In the genomic region with DNA sequence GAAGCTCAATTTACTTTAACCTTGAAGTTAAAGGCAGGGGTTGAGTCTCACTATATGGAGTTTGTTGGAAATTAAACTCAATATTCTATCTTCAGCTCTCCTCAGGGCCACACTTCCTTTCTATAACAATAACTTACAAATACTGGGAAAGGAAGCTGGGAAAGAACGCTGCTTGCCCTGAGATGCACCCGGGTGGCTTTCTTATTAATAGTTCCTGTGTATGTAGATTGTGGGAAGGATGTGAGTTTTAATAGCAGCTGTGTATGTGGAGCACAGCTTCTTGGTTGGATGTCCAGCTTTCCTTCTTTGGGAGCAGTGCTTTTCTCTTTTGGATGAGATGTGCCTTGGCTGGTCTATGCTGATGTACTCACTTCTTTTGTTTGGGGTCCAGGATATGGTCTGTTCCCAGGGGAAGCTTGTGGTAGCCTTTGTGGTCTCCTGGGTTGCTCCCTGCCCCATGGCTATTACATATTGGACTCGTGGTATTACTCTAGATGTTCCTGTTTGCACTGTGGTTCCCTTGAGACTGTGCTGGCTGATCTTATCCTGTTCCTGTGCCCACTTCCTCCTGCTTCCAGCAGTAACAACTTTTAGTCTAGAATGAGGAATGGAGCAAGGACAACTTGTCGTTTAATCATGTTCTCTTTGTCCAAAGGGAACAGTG, we compare ENCODE assay signal across 8 mouse cellular contexts.
DNase-seq lines count a peak whose midpoint lies in the region; ATAC-seq lines count a peak whose summit lies in the region.

No protein-coding gene starts in this region.

- ATAC-seq in megakaryocyte-erythroid progenitor cell, adult 5-6 weeks (replicated peaks; ENCODE audit: low FRiP score, low TSS enrichment, poor library complexity, severe bottlenecking): no peak

- intact Hi-C loops in left cerebral cortex, postnatal 36 days (cut with DNase I): no loop called here

- peak; percentile 19 for DNase-seq in urinary bladder, postnatal 14 days (ENCODE audit: low spot score)
- no peak for DNase-seq in urinary bladder, postnatal 10 days (ENCODE audit: low spot score)
- peak; percentile 80 to 87 for DNase-seq in heart, adult 9 months (ENCODE audit: low spot score in 2 of 2)
- DNase-seq in kidney, postnatal 10 days: peak; percentile 24
- DNase-seq in right cerebral cortex, postnatal 4 days: no peak
- DNase-seq in left cerebral cortex, postnatal 36 days (ENCODE audit: low spot score in 2 of 2): no peak
- no peak for DNase-seq in spleen, postnatal 14 days (ENCODE audit: low spot score in 2 of 2)

Comparison
In these comparisons a context has a peak if more than half of its experiments do, and no peak if none do; other contexts are left out.
1. DNase-seq: peak in urinary bladder, postnatal 14 days (single experiment), heart, adult 9 months (2 of 2) and kidney, postnatal 10 days (single experiment); none in urinary bladder, postnatal 10 days (single experiment), right cerebral cortex, postnatal 4 days (single experiment), left cerebral cortex, postnatal 36 days (0 of 2) and spleen, postnatal 14 days (0 of 2).